Mouse (Mus musculus) adrenal gland, postnatal 10 days (tissue): ENCODE measurements around the gene Stat6. TPM values are rescaled to one million over a fixed set of nuclear protein-coding genes. Genes with fewer than 3 reads are reported as not detected.
A peak's percentile ranks its signal among the peaks of the same experiment; 100 is the strongest.

Experiments used
- DNase-seq: peaks from one replicate; pipeline ENCODE4 v3.0.0; 2021; ENCODE audit warnings: mixed read lengths
- total RNA-seq, 2 experiments: library from RNA; stranded (reverse); gene quantifications; 2 replicates each; pipeline ENCODE4 v1.2.3; 2021

The Stat6 gene
- total RNA-seq, 2 experiments from 2014 or later = 64.7 to 67.8 TPM

DNA sequence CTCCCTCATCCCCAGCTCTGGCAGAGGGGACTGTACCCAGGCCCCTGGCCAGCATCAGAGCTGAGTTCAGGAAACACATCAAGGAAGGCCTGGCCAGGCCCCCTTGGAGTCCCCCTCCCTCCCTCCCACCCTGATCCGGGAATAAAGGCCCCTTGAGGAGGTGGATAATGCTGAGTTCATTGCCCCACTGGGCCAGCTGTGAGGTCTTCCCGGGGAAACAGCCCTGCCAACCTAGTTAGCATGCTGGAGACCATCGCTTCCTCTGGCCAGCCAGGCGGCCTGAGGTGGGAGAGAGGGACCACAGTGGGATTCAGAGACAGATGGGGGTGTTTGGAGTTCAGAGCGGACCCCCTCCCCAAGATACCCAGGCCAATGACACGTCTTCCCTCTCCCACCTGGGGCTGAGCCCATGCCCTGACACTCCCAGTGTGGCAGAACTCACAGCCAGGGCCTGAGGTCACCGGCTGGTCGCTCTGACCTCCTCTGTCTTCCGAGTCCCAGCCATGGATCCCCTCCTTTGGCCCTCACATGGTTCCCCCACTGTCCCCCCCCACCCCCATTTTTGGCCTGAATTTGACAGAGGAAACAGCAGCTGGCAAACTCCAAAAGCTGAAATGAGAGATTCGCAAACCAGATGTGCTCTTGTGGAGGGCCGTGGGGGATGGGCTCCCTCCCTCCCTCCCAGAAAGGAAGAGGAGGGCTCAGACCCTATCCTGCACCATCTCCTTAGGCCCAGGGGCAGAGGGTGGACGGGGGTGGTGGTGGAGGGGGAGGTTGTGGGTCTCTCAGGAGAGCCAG, 28.4 kb upstream of the Stat6 start:
- no peak for DNase-seq

DNA sequence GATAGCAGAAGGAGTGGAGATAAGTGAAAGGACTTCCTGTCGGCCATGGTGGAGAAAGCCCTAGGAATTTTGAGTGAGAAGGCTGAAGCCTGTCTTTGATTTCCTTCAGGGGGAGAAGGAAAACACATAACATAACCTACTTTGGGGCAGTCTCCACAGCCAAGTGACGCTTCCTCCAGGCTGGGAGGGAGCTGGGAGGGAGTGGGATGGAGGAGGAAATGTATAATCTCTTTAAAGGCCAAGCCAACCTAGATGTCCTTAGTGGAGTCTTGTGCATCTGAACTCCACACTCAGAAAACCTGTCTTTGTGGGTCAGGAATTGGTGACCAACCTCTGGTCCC, 27.8 kb upstream of the Stat6 start:
- DNase-seq = no peak

DNA sequence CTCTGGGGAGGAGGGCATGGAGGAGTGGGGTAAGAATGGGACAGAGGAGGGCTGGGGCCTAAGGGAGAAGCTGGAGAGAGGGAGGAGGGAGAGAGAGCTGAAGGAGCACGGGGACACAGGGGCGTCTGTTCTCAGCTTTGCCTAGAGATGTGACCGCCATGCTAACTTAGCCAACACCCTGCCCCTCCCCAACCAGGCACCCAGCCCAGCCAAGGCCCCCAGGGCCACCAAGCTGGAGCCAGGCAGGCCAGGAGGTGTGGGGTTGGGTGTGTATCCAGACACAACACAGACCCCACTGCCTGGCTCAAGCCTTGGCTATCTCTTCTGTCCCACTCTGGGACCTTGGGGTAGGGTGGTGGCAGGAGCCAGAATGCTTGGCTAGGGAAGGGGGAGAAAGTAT, 27.2 kb upstream of the Stat6 start:
- DNase-seq = peak; percentile 80

DNA sequence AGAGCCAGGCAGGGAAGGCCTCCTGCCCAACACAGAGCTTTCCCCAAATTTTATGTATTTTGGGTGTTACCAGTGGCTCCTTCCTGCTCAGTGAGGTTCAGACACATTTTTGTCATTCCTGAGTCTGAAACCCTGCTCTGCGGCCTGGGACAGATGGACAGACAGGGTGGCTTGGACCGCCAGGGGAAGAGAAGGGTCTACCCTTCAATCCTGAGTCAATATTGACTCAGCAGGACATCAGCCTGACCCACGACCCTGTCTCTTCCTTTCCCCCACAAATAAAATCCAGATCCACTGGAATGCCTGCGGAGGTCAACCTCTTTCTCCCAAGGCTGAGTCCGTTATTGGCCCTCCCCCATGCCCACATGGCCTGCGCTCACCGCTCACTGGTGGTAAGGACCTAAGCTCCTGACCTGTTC, 26.5 kb upstream of the Stat6 start:
- DNase-seq = peak; percentile 65

DNA sequence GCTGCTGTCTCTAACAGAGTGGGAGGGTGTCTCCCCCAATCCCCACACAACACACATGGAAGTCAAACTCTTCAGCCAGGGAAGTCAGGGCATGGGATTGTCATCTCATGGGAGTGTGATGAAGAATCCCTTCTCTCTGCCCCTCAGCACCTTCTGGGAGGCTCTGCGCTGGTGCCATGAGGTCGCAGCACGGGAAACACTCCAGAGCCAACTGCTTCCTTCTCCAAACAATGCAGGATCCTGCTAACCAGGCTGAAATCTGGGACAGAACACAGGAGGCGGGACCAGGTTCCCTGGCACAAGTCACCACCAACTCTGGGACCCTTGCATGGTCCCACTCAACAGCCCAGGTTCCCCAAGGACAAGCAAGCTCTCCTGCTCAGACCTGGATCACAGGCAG, 25.5 kb upstream of the Stat6 start:
- no peak for DNase-seq

DNA sequence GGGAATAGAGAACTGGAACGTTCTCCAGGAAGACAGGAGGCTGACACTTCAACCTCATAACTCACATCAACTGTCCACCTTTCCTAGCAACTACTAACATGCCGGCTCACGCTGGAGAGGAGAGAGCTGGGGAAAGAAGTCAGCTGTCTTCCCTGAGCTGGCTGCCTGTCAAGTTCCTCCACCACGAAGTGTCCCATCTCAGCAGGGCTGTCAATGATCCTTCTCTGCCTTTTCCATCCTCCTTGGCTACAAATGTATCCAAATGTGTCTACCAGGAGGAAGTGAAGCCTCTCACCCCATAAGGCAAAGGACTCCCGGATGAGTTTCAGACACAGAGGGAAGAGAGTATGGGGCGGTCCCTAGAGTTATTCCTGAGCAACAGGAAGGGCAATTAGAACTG, 24.6 kb upstream of the Stat6 start:
- no peak for DNase-seq

DNA sequence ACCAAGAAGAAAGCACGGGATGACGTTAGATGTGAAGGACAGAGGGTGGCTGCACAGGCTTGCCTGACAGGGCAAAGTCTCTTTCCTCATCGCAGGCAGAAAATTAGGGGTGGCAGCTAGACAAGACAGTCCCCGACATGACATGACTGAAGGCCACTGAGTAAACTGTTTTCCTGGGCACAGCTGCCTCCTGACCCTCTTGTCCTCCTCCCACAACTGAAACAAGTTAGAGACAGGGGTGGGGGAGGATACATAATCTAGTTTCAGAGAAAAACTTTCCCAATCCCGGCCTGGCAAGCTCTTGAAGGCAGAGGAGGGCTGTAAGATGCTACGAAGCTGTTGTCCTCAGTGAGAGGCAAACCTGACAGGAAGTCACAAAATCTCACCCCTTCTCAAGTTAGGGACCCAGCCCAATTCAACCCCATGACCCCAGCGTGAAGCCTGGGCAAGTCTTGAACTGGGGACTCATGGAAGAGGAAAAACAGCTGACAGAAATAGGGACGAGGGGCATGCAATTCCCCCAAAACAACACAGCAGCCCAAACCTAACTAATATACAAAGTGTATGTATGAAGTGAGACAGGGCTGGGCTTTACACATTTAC, 23.6 kb upstream of the Stat6 start:
- no peak for DNase-seq

DNA sequence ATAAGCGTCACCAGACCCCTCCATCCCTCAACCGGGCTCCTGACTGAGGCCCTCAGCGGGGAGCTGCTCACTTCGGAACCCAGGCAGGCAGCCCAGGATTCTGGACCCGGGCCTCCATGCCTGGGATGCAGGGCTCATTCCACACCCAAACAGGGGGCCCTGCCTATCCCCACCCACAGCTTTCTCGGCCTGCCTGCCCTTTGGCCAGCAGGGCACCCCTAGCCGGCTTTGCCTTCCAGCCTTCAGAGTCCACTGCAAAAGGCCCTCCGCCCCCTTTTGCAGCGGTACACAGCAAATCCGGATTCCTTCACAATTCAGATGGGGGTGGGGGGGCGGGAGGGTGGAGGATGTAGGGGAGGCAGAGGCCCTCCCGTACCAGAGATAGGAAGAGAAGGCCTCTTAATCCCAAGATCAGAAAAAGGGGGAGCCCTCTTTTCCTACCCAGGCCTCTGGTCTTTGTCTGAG, 22.8 kb upstream of the Stat6 start:
- DNase-seq = no peak

DNA sequence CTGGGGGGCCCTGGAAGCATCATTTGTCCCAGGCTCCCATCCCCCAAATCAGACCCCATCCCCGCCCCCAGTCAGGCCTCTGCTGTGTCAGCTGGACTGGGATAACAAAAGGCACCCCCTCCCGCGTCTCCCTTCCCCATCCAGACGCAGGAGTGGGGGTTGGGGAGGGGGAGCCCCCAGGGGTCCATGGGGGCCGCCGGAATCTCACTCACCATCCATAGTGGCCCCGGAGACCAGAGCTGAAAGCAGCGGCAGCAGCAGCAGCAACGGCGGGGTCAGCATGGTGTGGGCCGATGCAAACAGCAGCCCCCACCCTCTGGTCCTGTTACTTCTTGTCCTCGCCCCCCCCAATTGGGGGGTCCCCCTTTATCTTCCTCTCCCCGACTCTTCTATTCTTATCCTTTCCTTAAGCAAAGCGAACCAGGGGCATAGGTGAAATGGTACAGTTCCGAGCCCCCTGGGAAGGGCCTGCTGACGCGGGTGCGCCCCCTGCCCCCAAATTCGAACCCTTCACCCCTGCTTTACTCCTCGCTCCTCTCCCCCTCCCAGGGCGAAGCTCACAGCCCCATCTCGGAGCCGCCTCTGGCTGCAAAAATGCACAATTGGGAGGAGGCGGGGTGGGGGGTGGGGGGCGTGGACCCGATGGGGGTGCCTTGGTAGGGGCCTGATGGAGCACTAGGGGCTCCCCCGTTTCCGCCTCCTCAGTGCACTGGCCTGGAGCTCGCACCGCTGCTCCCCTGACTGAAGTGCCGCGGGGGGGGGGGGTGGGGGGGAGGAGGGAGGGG, 22.2 kb upstream of the Stat6 start, which contains the start of gene Lrp1:
Gene Lrp1 (minus strand): TSS at position 743 of the 785 bp plus-strand sequence.
- DNase-seq = peak; percentile 64

DNA sequence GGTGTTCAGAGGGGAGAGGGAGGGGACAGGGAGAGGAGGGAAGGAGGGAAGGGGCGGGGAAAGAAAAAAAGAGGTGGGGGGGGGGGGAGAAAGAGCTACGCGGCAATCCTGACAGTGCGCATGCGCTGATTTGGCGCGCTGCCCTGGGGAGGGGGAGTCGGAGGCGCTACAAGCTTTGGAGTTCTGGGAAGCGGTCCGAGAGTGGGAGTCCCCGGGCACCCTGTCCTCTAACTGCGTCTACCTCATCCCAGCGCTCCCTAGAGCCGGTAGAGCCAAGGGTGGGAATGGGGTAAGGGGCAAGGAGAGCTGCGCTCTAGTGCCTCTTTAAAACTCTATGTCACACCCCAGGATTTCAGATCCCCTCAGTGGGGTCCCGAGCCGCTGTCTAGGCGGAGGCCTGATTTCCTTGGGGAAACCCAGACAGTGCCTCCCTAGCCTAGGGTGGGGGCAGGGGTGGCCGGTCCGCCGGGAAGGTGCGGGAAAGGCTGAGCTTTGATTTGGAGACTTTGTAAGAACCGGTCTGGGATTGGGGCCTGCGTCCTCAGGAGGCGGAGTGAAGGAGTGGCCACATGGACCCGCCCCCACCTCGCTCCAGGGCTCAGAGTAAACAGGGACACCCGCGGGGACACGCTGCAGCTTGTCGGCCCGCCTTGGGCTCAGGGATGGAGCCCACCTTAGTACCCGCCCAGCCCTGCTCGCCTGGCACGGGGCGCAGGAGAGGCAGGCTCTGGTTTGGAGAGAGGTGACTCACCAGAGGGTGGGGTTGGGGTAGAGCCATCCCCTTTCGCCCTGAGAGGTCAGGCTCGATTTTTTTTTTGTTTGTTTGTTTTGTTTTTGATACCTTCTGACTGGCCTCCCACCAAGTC, 21.4 kb upstream of the Stat6 start:
- peak; percentile 93 for DNase-seq

DNA sequence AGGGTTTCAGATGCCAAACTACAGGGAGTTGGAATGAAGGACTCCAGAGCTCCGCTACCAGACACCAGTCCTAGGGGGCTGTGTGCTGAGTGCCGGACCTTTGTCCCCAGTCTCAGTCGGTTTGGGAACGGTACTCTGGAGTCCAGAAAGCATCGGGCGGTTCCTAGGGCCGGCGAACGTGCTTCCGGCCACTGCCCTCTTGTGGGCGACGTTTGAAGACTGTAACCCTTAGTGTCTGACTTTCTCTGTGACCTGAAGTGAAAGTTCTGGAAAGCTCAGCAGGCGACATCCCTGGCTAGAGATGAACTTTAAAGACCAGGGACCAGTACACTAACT, 20.8 kb upstream of the Stat6 start:
- peak; percentile 86 for DNase-seq

DNA sequence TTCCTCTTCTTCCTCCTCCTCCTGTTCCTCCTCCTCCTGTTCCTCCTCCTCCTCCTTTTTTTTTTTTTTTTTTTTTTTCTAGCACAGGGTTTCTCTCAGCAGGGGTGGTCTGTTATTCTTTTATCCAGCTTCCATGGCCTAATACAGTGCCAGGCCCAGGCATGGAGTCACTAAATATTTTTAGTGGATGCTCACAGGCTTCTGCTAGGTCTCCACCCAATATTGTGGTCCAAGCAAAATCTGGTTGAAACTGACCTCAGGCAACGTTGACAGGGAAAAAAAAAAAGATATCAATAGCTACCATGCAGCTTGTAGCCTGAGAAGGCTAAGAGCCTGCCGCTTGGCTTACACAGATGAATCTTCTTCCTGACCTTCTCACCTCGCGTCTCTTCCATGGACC, 20.1 kb upstream of the Stat6 start:
- DNase-seq = no peak

DNA sequence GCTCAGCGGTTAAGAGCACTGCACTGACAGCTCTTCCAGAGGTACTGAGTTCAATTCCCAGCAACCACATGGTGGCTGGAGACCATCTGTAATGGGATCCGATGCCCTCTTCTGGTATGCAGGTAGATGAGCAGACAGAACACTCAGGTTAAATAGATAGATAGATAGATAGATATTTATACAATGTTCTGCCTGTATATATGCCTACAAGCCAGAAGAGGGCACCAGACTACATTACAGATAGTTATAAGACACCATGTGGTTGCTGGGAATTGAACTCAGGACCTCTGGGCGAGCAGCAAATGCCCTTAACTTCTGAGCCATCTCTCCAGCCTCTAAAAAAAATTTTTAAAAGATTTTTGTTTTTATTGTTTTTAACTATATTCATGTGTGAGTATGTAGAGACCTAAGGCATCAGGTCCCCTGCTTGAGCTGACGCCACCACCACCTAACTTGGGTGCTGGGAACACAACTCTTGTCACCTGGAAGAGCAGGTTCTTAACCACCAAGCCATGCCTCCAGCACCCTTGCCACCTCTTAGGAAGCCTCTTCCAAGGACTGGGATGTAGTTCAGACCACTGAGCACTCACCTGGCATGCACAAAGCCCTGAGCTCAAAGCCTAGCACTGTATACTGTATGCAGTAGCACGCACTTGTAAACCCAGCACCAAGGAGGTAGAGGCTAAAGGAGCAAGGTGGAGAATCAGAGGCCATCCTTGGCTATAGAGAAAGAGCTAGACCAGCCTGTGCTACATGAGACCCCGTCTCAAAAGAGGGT, 19.2 kb upstream of the Stat6 start:
- no peak for DNase-seq

DNA sequence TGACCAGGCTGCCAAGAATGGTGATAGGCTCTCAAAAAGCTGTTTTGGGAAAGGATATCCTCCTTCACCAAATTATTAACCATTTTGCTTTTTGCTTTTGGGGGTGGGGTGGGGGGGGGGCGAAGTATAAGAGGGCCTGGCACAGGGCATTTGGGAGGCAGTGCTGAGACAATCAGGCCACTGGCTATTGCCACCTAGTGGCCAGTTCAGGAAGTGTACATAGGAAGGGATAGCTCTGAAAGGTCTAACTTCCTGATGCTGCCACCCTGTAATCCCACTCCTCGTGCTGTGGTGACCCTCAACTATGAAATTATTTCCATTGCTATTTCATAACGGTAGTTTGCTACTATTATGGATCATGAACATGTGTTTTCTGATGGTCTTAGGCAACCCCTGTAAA, 16.4 kb upstream of the Stat6 start:
- no peak for DNase-seq

DNA sequence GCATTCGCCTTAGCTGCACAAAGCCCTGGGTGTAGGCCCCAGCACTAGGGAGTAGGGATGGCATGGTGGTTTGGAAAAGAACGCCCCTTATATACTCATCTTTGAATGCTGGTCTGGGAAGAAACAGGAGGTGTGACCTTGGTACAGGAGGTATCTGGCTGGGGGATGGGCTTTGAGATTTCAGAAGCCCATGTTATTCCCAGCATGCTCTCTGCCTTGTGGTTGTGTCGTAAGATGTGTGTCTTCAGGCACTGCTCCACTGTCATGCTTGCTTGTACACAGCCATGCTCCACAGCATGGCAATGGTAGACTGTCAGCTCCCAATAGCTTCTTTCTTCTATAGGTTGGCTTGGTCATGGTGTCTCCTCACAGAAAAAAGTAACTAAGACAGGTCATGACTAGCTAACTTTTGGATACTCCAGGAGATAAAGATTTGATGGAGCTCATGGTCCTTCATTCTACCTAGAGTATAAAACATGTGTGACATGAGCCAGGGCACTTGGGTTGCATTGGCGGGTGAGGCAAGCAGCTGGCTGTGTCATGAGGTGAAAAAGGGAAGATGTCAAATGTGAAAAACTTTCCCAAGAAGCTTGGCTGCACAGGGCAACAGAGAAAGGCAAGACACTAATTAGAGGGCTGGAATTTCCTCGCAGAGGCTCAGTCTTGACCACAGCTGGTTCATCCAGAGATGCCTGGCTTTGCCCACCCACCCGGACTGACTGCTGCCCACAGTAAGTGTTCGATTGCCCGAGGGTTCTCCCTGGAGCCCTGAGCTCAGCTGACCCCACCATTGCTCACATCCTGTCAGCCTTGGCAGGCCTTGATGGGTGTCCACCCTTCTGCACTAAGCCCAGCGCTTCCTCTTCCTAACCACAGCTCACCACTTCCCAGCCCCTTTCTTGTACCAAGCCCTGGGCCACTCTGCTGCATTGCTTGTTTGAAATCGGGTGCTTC, 11.2 kb upstream of the Stat6 start:
- no peak for DNase-seq

DNA sequence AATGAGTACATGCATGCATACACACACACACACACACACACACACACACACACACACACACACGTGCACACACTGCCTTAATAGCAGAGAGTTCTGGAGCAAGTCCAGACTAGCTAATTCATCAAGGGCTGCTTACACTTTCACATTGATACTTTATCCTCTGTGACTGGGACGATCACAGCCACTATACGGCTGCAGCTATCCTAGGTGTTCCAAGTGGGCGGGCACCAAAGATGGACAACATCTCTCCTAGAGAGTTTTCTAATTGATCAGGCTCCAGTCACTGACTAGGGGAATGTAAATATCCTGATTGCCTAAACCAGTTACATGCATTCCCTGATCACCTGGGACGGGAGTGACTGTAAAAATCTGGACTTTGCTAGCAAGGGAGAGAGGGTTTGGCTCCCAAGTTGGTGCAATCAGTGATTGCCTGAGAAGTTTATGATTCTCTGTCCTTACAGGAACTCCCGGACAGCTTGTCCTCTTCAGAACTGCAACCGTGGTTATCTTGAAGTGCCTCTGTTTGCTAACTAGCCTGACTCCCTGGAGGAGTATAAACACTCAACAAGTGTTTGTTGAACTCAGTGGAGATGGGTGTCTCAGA, 10.0 kb upstream of the Stat6 start:
- DNase-seq = no peak

DNA sequence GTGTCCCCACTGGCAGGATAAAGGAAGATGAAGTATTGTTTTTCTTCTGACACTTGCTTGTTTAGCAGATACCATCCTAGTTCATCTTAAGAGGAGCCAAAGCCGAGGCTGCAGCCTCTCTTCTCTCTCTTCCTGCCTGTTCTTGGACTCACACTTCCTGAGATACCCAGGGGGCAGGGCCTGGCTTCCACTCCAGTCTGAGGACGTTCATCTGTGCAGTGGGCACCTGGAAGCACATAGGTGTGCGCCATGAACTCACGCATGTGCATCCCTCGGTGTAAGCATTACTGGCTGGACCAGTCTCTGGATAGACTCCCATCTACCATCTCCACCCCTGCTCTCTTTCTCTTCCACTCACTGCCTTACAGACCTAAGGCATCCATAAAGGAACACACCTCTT, 2.4 kb upstream of the Stat6 start:
- DNase-seq = no peak

DNA sequence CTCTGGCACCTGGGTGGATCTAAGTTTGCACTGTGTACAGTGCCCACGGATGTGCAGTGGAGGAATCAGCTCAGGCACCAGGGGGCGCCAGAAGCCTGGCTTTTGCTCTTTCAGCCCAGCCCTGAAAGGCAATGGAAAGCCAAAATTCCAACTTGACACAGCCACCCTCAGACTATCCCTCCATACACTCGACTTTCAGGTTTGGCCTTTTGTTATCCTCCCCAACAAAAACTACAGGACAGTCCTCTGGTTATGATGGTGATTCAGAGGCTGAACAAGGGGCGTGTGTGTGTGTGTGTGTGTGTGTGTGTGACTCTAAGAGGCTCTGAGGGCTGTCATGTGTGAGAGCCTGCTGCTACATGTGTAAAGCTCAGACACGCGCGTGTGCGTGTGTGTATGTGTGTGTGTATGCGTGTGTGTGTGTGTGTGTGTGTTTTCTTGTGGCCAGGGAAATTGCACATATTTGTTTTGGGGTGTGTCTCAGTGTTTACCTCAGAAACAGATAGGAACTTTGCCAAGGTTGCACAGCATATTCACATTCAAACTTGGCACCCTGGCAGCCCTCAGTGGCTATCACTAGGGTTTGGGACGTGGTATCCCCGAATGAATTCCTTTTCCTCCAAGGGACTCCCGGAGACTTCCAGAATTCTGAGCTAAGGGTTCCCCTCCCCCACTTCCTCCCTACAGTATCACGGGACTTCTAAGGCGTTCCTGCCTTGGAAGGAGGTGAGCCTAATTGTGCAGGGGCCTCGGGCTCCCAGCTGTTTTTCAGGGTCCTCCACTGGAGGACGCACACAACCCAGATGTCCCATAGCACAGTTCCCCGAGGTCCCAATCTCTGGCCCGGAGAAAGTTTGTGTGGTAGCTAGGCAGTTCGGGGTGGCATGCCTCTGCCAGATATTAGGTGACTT, 670 bp upstream of the Stat6 start:
- peak; percentile 97 for DNase-seq
